Mouse (Mus musculus) MEL (cell line): Measurements from ENCODE around the gene Tjp3.

Source experiments
- CTCF ChIP-seq, 3 experiments: IDR thresholded peaks in 2 of 3; conservative IDR thresholded peaks in 1 of 3; 2 replicates each; pipeline ENCODE4 v1.5.1; 2011 to 2012; ENCODE audit warnings: low read length in 3 of 3, low read depth in 2 of 3, mild to moderate bottlenecking in 2 of 3, improper control_type of control experiment in 1 of 3, inconsistent platforms in 1 of 3, mixed read lengths in 1 of 3, moderate library complexity in 1 of 3; ENCODE audit not compliant: control insufficient read depth in 1 of 3, insufficient read depth in 1 of 3, poor library complexity in 1 of 3, severe bottlenecking in 1 of 3
- EP300 ChIP-seq, 2 experiments: IDR thresholded peaks; 2 replicates each; pipeline ENCODE4 v1.6.1; 2011; ENCODE audit warnings: improper control_type of control experiment in 2 of 2, low read length in 2 of 2, low read depth in 1 of 2, mild to moderate bottlenecking in 1 of 2
- MAFK ChIP-seq: IDR thresholded peaks from 2 replicates; pipeline ENCODE4 v1.6.1; 2011; ENCODE audit warnings: low read depth, mild to moderate bottlenecking, low read length, improper control_type of control experiment, borderline replicate concordance
- MAZ ChIP-seq: IDR thresholded peaks from 2 replicates; pipeline ENCODE4 v1.6.1; 2012; ENCODE audit warnings: low read depth, mild to moderate bottlenecking, inconsistent platforms, low read length, improper control_type of control experiment
- MYC ChIP-seq: IDR thresholded peaks from 2 replicates; pipeline ENCODE4 v1.6.1; 2011; ENCODE audit warnings: low read depth, mild to moderate bottlenecking, low read length, improper control_type of control experiment, moderate library complexity
- RCOR1 ChIP-seq: IDR thresholded peaks from 2 replicates; pipeline ENCODE4 v1.6.1; 2012; ENCODE audit warnings: low read depth, mild to moderate bottlenecking, inconsistent platforms, low read length, improper control_type of control experiment
- SMC3 ChIP-seq: IDR thresholded peaks from 2 replicates; pipeline ENCODE4 v1.6.1; 2011; ENCODE audit warnings: low read depth, low read length, improper control_type of control experiment
- TCF12 ChIP-seq: IDR thresholded peaks from 2 replicates; pipeline ENCODE4 v1.6.1; 2014; ENCODE audit warnings: low read depth, mild to moderate bottlenecking, inconsistent platforms, low read length, improper control_type of control experiment, moderate library complexity
- USF1 ChIP-seq: IDR thresholded peaks from 2 replicates; pipeline ENCODE4 v1.6.1; 2014; ENCODE audit warnings: low read depth, mild to moderate bottlenecking, inconsistent platforms, low read length, improper control_type of control experiment, moderate library complexity
- USF2 ChIP-seq, 2 experiments: IDR thresholded peaks; 2 replicates each; pipeline ENCODE4 v1.6.1; 2011 to 2012; ENCODE audit warnings: improper control_type of control experiment in 2 of 2, low read length in 2 of 2, borderline replicate concordance in 1 of 2, inconsistent platforms in 1 of 2, low read depth in 1 of 2, mild to moderate bottlenecking in 1 of 2; ENCODE audit not compliant: insufficient read depth in 1 of 2
- ZNF384 ChIP-seq: IDR thresholded peaks from 2 replicates; pipeline ENCODE4 v1.6.1; 2012; ENCODE audit warnings: low read depth, mild to moderate bottlenecking, inconsistent platforms, low read length, improper control_type of control experiment

DNA sequence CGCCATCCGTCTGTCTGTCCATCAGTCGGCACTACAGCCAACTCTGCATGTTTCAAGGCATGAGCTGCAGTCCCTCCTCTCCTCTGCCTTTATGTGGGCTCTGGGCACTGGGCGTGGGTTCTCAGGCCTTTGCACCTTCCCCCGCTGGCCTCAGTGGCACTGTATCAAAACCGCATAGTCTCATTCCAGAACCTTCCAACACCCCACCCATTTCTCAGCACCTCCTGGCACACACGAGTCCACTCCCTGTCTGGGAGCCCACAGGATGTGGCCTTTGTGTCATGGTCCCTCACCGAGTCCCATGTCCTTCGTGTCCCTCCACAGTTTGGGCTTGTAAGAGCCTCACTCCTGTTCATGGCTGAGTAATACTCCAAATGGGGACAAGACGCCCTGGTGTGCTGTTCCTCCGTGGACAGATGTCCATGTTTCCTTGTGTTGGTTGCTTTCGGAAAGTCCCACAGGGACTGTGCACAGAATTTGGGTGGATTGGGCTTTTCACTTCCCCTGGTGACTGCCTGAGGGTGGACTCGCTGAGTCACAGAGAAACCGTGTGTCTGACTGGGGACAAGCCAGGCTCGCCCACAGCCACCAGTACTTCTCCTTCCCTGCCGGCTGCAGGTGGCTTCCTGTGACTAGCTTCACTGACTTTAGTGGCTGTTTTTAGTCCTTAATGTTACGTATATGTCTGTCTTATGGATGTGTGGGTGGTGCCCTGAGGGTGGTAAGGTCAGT is 7.2 kb upstream of the Tjp3 start:
- TF ChIP-seq MAZ (no peak), CTCF (IDR thresholded peaks at IDR 0.05 in 2 of 3, conservative IDR thresholded peaks at IDR 0.05 in 1 of 3; ENCODE audit: control insufficient read depth in 1 of 3, insufficient read depth in 1 of 3, low read depth in 2 of 3, low read length in 3 of 3, poor library complexity in 1 of 3, severe bottlenecking in 1 of 3) (no peak), USF1 (no peak), ZNF384 (no peak), USF2 (IDR thresholded peaks at IDR 0.05; ENCODE audit: borderline replicate concordance in 1 of 2, insufficient read depth in 1 of 2, low read depth in 1 of 2, low read length in 2 of 2) (no peak), RCOR1 (no peak), MAFK (no peak), EP300 (IDR thresholded peaks at IDR 0.05; ENCODE audit: low read depth in 1 of 2, low read length in 2 of 2) (no peak), TCF12 (no peak), MYC (no peak), SMC3 (no peak)
